Mouse (Mus musculus) T-cell, adult 2 months (primary cell): ENCODE measurements at regions not wholly inside any gene's neighbourhood (a gene's known extent, or its start where the extent isn't known, plus 50 kb on each side); places are given as distances from the start of the nearest gene placed in this dataset.

Source experiments
- DNase-seq: peaks from one replicate; pipeline ENCODE4 v3.0.0; 2022; ENCODE audit warnings: low spot score

DNA sequence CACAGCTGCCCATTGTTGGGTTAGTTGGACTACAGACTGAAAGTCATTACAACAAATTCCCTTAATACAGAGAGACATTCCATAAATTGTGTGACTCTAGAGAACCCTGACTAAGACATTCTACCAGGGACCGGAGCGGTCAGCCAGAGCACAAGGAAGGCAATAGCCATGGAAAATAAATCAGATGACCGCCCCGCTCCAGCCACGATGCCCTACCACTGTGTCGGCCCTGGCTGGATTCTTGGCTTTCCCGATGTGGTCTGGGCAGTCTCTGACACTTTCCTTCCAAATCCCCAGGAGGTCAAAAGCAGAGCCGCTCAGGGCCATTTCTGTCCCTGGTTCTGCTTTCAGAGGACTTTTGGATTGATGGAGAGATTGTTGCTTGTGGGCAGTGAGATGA is 57.8 kb downstream of the Lsm3 start:
- DNase-seq = no peak

DNA sequence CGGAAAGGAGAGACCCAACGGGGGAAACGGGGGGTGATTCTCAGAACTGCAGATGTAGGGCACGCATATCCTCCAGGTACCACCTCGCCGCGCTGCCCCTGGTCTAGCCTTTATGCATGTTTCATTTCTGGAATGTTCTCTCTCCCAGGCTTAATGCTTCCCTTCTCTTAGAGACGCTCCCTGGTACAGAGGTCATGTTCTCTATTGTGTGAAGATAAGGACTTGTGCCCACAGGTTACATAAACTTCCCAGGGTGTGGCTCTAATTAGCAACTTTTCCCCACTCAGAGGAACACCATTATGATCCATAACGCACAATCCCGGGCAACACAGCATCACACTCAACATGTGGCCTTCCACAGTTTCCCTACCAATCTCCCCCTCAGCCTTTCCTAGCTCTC is 58.7 kb downstream of the Lsm3 start:
- no peak for DNase-seq

DNA sequence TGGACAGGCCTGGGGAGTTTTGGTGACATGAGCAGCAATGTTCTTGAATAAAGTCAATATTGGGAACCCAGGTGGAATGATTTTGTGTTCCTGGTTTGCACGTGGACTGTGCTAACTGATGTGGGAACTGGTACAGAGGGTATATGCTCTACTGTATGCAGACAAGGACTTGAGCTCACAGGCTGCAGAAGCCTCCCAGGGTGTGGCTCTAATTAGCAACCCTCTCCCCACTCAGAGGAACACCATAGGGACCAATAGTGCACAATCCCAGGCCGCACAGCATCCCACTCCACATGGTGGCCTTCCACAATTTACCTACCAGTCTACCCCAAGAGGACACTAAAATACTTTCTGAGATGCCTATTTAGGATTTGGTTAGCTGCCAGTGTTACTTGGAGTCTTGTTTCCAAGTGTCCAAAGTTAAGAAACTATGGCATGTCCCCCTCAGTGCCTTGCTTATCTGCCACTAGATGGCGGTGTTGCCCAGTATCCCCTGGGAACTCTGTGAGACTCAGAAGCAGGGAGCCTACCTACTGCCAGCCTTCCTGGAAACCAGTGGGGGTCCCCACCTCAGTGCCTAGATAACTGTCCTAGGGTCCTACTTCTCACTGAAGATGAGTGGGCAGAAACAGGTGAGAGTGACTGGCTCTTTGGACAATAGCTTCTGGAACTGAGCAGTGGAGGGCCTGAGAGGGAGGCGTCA is 60.1 kb downstream of the Lsm3 start:
- DNase-seq = peak; percentile 56

DNA sequence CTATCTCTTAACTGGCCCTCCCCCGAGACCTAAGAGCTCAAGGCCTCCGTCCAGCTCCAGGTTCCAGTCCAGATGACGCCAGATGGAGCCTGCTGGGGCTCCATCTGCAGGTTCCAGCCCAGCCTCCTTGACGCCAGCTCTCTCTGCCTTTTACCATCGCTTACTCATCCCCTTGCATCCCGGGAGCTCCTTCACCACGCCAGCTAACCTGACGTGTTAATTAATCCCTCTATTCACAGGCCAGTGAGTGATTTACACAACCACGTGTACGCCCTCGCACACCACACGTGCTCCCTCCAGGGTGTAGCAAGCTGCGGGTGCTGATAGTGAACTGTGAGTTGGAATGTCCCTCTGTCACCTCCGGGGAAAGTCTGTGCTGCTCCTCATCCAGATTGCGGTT is 61.2 kb downstream of the Lsm3 start:
- DNase-seq = no peak

DNA sequence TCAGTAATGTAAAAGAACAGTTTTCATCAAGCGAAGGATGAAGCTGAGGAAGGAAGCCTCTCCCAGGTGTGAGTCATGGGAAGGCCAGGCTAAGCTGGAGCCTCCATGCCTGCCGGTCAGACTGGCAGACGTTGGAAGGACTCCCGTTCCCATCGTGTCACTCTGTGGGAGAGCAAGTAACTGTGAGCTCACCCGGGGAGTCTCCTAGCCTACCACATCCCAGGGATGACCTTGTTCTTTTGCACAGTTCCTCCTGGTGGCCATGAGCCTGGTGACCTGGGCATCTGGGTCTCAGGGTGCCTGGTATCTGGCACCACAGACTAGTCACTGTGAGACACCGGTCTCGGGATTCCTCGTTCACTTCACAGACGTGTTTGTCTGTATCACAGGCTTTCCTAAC is 63.9 kb downstream of the Lsm3 start:
- DNase-seq = no peak

DNA sequence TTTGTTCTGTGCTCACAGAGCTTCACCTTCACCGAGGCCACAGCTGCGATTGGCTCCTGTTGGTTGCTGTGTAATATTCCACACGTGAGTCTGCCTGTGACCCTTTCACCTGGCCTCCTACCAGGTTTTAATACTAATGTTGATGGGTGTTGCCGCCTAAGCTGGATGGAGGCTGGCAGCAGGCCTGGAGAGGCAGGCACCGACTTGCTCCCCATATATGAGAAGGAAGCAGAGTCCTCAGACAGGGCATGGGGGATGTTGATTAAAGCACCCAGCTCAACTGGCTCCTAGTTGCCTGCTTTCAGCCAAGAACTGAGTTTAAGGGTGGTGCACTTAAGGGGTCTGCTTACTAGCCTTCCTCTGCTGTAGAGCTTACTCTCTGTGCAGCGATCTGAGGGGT is 64.9 kb downstream of the Lsm3 start:
- DNase-seq = no peak

DNA sequence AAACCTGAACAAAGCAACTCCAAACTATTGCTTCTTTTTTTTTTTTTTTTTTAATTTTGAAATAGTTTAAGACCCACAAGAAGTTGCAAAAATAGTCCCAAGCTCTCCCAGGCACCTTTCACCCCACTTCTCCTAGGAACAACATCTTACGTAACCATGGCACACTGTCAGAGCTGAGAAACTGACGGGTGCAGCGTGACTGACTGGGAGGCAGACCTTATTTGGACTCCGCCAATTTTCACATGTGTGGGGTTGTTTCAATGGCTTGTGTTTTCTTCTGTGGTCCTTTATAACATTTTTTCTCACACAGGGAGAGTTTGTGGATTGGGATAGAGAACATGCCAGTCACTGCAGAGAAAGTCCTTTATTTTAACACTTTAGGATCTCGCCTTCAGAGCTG is 66.6 kb downstream of the Lsm3 start:
- DNase-seq = no peak

DNA sequence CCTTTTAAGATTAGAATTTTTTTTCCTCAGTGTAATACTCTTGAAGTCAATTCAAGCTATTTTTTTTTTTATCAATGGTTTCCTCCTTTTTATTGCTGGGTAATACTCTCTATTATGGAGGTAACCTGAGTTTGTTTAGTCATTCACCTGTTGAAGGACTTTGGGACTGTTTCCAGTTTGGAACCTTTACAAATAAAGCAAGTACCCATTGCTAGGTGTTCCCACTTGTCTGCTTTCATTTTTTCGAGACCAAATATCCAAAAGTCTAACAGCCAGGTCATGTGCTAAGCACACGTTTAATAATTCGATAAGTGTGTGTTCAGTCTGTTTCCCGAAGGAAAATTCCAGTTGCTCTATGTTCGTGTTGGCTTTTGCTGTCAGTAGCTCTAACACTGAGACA is 67.6 kb downstream of the Lsm3 start:
- DNase-seq = no peak

DNA sequence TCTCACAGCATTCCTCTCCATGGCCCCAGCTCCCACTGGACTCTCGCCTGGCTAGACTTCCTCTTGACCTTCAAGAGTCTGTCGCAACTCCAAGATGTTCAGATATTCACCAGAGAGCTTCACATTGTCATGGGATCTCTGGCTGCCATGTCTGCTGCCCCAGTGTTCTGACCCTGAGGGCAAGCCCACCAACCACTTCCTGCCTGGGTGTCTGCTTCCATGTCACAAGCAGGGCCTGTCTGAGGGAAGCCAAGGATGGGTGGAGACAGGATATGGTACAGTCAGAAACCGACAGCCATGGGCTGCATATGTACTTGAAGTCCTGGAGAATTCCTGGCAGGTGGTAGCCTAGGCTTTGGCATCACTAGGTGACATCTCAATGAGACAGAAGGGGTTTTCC is 69.8 kb downstream of the Lsm3 start:
- peak; percentile 47 for DNase-seq

DNA sequence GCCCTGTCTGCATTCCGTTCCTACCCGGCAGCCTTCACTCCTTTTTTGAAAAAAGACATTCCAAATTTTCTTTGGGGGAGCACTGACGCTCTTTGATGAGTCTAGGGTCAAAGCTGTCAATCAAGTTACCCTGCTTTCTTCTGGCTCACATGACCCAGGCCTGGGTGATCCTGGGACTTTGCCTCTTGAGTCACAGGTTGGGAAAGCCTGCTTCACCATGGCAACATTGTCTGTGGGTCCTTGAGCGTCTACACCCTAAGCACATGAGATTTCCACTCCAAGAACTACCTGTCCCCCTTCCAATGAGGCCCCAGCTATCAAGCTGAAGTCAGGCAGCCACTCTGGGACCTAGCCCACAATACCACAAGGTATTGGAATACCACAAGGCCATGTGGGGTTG is 73.5 kb downstream of the Lsm3 start:
- DNase-seq = no peak

DNA sequence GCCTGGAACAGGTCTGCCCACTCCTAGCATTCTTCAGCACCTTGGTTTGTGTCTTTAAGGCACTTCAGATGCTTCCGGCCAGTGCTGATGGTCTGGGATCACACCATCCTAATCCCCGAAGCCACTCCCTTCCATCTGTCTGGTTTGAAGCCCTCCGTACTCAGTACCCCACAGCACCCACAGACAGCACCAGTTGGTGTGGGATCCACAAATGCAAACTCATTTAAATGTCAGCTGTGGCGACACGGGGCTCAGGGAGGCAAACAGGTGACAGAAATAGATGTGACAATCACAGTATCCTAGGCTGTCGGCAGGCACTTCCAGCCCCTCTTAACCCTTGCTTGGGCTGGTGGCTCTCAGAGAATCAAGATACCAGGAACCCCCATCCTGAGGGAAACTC is 74.7 kb downstream of the Lsm3 start:
- DNase-seq = no peak

DNA sequence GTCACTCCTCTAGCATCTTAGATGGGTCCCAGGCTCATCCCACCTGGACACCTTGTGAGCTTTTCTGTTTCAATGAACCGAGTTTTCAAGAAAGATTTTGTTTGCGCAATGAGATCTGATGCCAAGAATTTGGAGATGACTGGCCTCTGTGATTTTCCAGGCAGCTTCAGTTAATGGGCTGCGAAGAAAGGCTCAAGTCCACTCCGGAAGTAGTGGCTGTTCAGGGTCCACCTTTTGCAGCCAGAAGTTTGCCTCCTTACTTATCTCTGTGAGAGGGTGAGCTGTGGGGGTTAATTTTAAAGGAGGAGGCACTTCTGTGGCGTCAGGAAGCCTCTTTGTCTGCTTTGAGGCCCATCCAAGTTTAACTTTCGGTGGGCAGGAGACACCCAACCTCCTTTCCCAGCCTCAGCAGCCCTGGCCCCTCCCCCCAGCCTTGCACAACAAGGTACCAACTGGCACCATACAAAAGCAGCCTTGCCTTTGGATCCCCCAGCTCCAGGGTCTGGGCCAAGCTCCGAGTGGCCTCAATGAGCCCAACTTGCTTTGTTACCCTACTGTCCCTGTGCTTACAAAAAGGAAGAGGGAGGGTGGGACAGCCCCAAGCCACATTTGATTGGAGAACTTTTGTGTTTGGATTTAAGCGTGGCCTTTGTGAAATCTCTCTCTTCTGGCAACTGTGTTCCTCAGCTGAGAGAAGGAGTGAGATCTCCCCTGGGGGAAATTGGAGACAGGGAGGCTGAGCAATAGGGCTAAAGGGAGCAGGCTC is 75.3 kb downstream of the Lsm3 start:
- no peak for DNase-seq

DNA sequence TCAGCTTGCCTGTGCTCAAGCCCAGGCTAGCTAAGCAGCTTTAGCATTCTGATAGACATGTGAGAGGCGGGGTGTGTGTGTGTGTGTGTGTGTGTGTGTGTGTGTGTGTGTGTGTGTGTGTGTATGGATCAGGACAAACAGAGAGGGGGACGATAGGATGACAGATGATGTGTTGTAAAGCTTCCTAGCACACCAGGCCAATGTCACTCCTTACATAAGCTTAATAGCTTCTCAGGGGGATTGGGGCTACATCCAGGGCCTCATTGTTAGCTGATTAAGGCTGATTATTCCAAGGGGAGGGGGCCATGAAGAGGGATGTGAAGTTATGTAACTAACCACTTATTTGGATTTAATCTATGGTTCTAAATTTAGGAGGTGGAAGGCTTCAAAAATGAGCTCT is 76.9 kb downstream of the Lsm3 start:
- no peak for DNase-seq

DNA sequence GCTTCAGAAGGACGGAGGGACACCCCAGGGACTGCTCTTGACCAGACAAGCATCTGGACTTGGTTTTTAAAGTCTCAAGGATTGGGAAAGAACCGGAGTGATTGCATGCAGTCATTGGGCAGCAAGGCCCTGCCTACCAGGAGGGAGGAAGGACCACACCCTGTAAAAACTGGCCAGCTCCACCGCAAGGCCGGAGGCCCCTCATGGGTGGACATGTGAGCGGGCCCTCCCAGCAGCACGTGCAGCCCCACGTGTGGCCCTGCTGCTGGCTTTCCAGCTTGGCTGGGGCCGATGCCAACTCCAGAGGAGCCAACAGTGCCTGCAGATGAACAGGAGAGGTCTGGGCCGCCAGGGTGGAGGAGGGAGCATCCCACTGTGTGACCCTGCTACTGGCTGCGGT is 83.2 kb downstream of the Lsm3 start:
- DNase-seq = no peak

DNA sequence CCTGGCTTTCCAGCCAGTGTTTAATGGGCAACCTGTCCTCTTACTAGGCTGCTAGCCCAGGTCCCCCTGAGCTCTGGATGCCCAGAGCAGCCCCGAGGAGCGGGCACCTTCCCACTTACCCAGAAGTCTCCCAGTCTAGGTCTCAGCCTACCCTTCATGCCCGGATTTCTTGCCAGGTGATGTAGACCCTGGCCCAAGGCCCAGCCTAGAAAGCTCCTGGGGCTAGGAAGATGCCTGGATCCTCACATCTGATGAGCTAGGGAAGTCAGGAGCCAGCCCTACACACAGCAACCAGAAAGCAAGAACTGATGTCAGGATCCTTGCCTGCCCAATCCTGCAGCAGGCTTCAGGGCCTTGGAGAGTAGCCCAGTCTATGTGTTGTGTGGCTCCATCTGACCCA is 83.7 kb upstream of the Slc6a6 start:
- no peak for DNase-seq

DNA sequence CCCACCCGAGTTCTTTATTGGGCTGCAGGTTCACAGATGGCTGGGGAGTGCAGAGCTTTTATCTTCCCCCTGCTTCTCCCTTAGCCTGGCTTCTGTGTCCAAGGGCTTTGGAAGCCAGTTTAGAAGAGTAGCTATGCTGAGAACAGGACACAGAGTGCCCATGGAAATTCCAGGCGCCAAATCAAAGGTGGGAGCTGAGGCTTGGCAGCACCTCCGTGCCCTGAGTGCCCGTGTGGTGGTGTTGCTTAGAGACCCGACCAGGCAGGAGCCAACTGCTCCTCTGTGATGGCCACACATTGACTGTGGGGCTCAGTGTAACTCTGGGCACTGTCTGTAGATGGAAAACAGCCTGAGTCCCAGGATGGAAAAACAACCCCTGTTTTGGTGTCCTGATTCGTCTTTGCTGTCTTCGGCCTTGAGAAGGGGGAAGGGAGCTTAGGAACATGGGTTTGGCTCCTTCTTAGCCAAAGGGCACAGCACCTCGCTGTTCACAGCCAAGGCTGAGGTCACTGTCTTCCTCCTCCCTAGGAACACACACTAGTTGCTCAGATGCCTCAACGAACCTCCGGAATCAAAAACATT is 77.1 kb upstream of the Slc6a6 start:
- DNase-seq = no peak

DNA sequence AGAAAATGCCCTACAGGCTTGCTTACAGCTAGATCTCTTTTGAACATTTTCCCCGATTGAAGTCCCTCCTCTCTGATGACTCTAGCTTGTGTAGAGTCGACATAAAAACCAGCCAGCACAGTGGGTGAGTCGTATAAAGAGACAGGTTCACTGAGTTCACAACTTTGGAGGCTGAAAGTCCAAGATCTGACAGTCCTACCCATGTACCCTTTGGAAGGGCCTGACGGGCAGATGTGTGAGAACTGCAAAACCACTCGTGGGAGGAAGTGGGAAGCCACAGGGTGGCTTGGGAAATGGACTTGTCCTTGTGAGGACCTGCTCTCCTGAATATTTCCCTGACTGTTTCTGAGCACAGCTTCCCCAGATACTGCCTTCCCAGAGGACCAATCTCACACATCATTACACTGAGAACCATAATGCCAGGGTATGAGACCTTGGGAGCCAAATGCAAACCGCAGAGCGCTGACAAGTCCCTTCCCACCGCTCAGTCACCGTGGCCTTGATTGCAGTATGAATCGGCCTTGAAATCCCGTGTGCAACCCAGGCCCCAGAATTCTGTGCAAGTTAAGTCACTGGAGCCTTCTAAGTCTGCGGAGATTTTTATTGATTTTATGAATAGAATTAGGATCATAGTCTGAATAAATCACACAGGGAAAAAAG is 76.1 kb upstream of the Slc6a6 start:
- no peak for DNase-seq

DNA sequence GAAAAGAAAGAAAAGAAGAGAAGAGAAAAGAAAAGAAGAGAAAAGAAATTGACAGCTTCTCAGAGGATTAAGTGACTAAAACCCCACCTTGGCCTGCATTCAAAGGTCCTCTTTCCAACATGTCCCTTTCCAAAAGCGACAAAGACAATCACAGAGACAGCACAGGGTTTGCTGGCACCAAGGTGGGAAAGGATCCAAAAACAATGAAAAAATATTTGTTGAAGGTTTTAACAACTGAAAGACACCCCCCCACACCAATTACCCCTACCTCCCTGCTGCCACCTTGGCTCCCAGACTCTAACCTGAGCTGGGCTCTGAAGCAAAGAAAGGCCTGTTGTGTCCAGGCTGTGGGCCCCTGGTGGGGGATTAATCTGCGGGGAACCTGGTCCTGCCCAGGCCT is 74.2 kb upstream of the Slc6a6 start:
- DNase-seq = no peak

DNA sequence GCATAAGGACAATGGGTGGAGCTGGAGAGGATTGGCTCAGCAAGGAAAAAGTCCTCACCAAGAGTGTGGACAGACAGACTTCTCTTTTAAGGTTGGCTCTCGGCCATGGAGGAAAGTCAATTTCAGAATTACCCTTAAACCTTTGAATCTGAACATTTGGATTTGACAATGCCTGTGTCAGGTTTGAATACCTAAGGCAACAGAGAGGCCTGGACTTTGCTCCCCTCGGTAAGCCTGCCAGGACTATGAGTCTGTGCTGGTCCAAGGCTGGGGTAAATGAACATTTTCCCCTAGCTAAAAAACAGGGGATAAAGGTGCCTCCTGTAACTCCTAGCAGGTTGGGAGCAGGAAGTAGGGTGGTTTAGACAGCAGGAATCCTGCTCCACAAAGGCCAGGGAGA is 68.8 kb upstream of the Slc6a6 start:
- no peak for DNase-seq

DNA sequence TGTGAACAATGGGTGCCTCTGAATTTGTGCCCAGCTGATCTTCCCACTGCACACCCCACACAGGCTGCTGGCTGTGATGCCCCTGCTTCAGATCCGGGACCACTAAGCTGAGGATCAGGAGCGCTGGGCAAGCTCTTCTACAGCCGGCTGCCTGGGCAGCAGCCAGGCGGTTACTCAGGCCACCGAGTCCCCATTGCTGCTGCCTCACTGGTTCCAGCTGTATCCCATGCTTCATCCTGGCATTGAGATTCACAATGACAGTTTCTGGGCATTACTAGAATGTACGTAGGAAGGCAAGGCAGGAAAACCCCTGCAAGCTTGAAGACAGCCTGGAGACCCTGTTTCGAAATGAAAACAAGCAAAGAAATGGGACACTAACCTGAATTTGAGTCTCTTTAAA is 67.3 kb upstream of the Slc6a6 start:
- DNase-seq = no peak

DNA sequence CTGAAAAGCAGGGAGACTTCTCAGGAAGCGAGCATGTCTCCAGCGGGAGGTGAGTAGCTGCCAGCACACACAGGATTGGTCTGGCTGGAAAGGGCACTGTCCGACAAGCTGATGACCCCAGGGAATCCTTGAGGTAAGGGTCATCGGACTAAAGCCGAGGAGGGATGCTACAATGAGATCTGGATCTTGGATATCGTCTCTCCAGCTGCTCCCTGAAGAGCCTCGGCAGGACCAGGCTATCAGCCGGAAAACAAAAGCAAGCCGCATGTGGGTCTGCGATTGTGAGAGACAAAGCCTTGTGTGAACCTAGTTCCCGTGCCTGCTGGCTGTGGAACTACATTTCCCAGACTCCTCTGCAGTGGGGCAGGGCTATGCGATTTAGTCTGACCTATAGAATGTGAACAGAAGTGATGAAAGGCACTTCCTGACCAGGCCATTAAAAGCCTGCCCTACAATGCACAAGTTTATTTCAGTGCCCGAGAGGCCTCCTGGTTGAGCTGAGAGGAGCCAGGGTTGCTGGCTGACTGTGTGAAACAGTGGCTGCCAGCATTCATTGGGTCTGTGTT is 66.7 kb upstream of the Slc6a6 start:
- DNase-seq = peak; percentile 77

DNA sequence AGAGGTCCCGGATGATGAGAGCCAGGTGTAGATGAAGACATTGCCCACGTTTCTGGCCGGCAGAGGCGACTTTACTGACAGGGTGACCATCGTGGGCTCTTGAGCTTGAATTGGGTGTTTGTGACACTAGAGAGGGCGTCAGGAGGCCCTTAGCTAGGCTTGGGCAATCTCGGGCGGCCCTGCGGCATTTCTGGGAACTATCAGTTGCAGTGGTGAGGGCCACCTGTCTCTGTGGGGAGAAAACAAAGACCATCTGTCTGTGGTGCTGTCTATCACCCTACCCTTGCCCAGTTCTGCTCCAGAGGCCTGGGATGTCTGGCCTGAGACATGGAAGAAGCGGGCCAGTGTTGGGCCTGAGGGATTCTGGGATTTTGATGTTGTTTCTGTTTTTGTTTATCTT is 66.2 kb upstream of the Slc6a6 start:
- DNase-seq = no peak

DNA sequence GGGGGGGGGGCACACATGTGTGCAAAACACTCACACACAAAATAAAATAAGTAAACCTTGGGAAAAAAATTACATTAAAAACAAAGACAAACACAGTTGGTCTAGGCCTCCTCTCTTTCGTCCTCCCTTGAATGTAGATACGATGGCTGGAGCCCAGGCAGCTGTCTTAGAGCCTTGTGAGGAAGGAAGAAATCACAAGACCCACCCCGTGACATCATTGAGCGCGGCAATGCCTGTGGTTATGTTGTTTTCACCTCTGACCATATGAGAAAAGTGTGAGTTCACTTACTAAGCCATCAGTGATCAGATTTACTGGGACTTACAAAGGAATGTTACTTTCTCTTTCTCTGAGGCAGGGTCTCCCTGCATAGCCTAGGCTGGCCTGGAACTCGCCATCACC is 64.8 kb upstream of the Slc6a6 start:
- DNase-seq = no peak
